Mouse (Mus musculus) gastrocnemius, adult 8-10 months (tissue): ENCODE data around the gene Trhr2. TPM values are rescaled to one million over a fixed set of nuclear protein-coding genes. Genes with fewer than 3 reads are reported as not detected.
"Not testable (repeated sequence)": the region's sequence is repeated elsewhere in the genome, so short reads cannot be mapped to it uniquely, and the experiment has no call there.

Source experiments
- DNase-seq, 2 experiments: peaks; one replicate each; pipeline ENCODE4 v3.0.0; 2022; ENCODE audit warnings: low spot score in 2 of 2
- total RNA-seq, 4 experiments: library from RNA; stranded (reverse); gene quantifications; 2 replicates each; pipeline ENCODE4 v1.2.4; 2022

Trhr2 gene
- total RNA-seq, 4 experiments from 2014 or later, result not detected

DNA sequence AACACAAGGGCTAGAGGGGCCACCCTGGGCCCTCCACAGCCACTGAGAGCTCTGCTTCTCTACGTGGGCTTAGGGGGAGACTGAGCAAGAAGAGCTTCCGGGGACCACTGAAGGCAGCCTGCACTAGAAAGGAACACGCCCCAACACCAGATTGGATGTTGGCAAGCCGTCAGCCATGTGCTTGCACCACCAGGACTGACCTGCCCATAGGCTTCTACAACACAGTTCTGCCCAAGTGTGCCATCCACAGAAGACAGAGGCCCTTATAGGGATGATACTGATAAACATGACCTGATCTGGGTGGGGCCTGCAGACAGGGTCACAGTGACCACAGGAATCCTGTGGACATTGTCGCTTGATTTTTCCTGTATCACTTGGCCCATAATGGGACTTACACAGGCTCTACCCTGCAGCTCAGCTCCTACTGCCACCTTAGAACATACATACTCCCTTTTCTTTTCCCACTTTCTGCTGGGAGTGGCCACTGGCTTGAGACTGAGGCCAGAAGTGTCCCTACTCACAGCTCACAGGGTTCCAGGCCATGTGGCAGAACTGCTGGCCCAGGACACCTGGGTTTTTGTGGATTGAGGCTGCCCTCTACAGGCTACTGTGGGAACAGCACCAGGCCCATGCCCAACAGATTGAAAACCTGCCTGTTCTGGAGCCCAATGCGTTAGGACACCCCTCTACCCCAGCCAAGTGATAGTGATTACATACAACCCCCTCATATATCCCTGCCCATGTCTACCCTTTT is 27.6 kb downstream of the Trhr2 start:
- DNase-seq, result peak; percentile 72 to 74

GRCm38 (mm10) chr8:122331134-122331523 is 29.4 kb downstream of the Trhr2 start:
- no peak for DNase-seq

GRCm38 (mm10) chr8:122330446-122331133 is 30.0 kb downstream of the Trhr2 start:
- no peak for DNase-seq

DNA sequence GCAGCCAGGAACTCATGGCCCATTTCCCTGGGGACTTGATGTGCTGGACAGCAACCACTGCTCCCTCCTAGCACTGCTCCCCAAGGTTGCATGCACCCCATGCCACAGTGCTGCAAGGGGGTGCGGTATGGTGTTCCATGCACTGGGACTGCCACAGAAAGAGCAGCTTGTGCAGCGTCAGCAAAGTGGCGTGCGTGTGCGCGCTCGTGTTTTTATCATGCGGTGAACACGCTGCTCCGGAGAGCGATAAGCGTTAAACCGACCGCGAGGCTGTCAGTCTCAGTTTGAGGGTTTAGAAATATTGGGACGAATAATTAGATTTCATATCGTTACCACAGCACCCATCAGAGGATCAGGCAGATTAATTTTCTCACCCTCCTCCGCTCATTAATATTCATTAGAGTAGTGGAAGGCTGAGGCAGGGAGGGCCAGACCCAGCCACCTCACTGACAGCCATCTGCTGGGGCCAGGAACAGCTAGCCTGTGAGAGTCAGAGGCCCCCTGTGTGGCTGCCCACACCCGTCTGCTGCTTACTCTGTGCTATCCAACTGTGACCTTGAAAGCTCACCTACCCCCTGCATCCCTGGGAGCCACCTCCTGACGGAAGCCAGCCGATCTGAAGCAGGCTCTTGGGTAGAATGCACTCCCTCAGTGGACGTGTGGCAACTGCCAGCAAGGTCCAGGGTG is 30.9 kb downstream of the Trhr2 start:
- DNase-seq, result no peak

- DNase-seq, result no peak
Observed at GRCm38 (mm10) chr8:122329072-122329471, 31.5 kb downstream of the Trhr2 start.

DNA sequence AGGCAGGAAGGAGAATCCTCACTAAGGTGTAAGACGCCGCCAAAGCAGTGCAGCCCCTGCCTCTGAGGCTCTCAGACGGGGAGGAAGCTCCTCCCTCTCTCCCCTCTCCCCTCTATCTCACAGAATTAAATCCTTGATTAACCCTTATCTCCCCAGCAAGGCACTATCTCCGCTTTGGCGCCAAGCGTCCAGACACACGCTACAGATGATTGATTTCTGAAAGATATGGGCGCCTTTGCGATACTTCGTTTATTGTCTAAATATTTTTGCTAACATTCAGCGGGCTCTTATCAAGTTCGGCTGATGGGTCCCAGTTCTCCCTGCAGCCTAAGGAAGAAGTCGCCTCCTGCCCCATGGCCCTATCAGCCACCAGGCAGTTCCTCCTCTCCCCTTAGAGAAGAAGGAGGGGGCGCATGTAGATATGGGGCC is 34.4 kb downstream of the Trhr2 start:
- DNase-seq, result no peak

GRCm38 (mm10) chr8:122325196-122325595 is 35.4 kb downstream of the Trhr2 start:
- no peak for DNase-seq

GRCm38 (mm10) chr8:122323951-122324402 is 36.6 kb downstream of the Trhr2 start:
- DNase-seq, result not testable (repeated sequence)

GRCm38 (mm10) chr8:122322792-122323191 is 37.8 kb downstream of the Trhr2 start:
- no peak for DNase-seq

- no peak for DNase-seq
Observed at GRCm38 (mm10) chr8:122322126-122322525, 38.4 kb downstream of the Trhr2 start.

DNA sequence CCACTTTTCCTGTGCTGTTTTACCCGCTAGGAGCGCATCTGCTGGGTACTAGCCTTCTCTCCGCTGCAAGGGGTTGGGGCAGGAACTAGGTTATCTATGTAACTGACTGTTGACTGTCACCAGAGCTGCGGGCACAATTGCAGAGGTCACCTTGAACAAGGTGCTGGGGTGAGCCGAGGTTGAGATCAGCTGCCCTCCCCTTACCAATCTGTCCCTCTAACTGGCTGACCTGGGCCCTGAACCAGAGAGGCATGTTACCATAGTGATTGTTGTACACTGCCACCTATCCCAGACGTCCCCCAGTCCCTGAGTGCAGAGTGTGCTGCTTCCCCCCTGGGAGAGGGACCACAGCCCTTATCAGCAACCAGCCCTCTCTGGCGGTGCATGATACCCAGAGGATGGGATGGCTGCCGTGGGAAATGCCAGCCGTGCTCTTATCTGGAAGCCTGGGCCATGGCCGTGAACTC is 39.1 kb downstream of the Trhr2 start:
- DNase-seq, result no peak

- DNase-seq, result no peak
Observed at GRCm38 (mm10) chr8:122320541-122320940, 40.0 kb downstream of the Trhr2 start.

GRCm38 (mm10) chr8:122319708-122320075 is 40.9 kb downstream of the Trhr2 start:
- DNase-seq, result no peak

DNA sequence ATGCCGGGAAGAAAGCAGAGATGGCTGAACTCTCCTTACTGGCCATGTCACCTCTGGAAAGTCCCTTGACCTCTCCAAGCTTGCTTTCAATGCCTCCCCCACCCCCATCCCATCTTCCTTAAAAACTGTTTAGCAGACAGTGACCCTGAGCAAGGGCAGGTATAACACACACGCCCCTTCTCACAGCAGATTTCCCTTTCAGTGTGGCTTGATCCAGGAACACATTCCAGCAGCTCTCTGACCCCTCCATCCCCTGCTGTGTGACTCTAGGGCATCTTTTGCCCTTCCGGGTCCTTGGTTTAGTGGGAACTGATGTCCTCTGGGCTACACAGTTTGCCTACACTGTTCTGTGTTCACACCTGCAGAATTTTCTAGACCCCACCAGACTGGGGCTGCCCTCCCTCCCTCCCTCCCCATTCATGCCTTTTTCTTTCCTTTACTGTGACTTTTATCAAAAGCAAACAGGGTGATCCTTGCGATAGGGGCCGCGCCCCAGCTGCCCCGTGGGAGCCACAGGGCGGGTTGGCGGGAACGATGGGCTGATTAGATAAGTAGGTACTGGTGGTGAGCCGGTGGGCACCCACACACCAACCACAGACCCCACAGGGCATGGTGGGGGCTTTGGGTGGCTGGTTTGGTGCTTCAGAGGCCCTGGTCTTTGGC is 41.4 kb downstream of the Trhr2 start:
- no peak for DNase-seq

GRCm38 (mm10) chr8:122317918-122318475 is 42.5 kb downstream of the Trhr2 start:
- no peak for DNase-seq

- no peak for DNase-seq
Observed at GRCm38 (mm10) chr8:122316402-122316801, 44.1 kb downstream of the Trhr2 start.

DNA sequence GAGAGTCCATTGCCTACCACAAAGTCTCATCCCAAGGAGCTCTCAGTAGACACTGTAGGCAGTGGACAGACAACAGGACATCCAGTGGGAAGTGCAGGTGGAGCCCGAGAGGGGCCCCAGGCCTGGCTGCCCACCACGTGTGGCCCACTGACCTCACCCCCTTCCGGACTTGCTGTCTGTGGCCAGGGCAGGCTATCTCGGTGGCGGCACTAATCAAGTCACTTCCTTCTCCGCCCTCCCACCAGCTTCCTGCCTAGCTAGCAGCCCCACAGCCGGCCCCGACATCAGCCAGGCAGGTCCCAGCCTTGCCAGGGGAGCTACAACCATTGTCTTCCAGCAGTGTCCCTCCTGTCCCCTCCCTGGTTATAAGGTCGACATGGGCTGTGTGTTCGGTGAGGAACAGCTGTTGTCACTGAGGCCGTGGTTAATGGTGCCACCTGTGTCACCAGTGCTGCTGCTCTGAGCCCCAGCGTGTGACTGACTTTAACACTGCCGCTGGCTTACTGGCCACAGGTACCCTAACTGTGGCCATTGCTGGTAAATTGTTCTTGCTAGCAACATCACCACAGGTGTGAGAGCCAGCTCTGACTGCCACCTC is 45.5 kb downstream of the Trhr2 start:
- DNase-seq, result no peak

DNA sequence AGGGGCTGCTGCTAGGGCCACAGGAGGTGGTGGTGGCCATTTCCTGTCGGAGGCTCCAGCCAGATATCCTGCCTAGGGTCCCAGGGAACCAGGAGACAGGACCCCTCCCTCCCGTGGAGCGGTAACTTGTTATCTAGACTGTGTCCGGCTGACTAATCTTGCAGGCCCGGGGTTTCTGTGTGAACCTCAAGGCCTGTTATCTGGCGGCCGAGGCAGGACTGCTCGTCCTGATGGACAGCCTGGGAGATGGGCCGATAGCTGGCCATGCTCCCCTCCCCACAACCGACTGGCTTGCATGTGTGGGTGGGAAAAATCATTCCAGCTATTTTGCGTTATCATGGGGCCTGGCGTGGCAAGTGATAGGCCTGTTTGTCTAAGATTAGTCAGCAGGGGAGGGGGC is 47.2 kb downstream of the Trhr2 start:
- no peak for DNase-seq

DNA sequence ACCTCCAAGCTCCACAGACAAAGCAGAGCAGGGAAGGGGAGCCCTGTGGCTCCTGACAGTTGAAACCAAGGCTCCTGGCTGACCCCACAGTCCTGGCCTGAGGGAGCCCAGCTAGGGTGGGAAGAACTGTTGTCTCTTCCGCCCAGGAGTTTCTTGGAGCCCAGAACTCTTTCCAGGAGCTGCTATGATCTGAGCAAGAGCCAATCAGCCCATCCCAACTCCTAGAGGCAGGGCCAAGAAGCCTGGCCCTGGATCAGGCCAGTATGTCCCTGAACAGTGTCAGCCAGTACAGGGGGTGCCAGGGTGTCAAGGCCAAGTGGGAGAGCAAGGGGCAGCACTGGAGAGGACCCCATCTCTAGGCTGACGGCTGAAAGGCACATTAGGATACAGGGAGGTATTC is 48.0 kb downstream of the Trhr2 start:
- DNase-seq, result no peak

DNA sequence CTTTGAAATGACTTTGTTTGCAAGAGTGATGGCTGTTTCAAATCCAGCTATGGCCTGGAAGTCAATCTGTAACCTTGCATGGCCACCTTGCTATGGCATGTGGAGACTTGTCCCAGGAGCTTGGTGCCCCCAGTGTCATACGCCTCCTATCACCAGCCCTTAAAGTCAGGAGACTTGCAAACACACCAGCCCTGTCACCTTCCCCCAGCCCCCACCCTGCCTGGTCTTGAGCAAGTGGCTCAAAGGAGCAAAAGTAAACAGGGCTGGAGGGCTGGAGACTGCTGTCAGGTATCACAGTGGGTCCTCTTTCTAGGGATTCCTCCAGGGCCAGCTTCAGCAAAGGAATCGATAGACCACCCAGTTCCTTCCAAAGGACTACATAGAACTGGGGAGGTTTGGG is 49.4 kb downstream of the Trhr2 start:
- DNase-seq, result no peak

GRCm38 (mm10) chr8:122309272-122309671 is 51.3 kb downstream of the Trhr2 start:
- no peak for DNase-seq
